Mouse (Mus musculus) cerebellum, postnatal 4 days (tissue): ENCODE measurements at regions not wholly inside any gene's neighbourhood (a gene's known extent, or its start where the extent isn't known, plus 50 kb on each side); places are given as distances from the start of the nearest gene placed in this dataset.

Source experiments
- DNase-seq, 2 experiments: peaks; one replicate each; pipeline ENCODE4 v3.0.0; 2022; ENCODE audit warnings: low spot score in 2 of 2, mixed read lengths in 1 of 2

DNA sequence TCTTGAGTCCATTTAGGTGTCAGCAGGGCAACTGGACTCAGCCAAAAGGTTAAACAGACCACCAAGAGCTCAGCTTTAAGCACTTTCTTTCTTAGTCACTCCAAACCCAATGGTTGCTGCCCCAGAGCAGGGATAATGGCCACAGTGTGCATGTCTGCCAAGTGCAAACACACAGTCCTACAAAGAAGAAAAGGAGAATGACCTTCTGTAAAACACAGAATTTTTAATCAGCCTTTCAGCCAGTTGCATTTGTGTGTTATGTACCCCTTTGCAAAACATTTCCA, 72.9 kb upstream of the Tle4 start:
- no peak for DNase-seq

GRCm38 (mm10) chr19:14670078-14670820, 72.4 kb upstream of the Tle4 start:
- no peak for DNase-seq

GRCm38 (mm10) chr19:14668512-14669181, 70.8 kb upstream of the Tle4 start:
- DNase-seq, result no peak

- DNase-seq, result no peak
These were observed 67.0 kb upstream of the Tle4 start for GRCm38 (mm10) chr19:14664682-14665417.

DNA sequence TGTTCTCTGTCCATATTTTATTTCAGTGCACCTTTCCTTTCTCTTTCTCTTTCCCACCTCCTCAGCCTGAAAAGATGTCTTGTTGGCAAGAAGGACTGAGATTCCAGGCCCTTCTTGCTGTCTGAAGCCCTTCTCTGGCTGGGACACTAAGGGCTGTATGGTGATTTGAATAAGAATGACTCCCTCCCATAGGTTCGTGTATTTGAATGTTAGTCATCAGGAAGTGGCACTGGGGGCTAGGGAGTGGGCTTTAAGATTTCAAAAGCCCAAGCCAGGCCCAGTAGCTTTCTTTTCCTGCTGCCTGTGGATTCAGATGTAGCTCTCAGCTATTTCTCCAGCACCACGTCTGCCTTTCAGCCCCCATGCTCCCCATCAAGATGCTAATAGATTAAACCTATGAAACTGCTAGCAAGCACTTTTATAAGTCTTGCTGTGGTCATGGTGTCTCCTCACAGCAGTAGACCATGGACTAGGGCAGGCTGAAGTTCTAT, 66.3 kb upstream of the Tle4 start:
- DNase-seq, result no peak

DNA sequence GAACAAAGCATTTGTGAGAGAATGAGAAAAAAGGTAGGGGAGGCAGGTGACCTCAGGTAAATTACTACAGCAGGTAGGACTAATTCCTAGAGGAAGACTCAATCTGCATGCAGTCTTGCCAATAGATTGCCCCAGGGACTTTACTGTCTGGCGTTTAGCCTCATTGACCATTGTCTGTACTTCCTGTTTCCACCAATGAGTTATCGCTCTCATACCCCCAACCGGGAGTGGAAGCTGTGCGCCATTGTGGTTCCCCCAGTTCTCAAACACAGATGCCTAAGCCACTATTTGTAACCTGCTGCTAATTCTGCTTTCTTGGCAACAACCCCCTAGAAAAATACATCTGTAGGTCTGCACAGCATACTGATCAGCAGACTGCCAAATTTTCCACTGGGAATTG, 65.5 kb upstream of the Tle4 start:
- DNase-seq, result no peak

DNA sequence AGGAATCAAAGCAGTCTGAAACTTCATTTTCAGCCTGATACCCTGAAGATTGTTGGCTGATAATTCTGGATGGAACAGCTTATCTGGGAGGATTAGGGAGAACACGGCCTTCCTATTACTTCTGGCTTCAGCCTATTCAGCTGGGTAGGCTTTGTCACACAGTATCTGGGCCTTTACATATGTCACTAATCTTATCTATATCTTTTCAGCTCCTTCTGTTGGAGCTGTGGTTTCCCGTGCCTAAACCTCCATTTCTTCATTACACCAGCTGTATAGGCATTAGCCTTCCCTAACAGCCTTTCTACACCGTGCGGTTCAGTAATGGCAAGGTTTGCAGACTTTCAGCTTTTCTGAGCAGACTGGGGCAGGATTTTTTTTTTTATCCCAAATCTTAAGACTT, 61.9 kb upstream of the Tle4 start:
- no peak for DNase-seq

GRCm38 (mm10) chr19:14658479-14658878, 60.6 kb upstream of the Tle4 start:
- DNase-seq, result no peak

DNA sequence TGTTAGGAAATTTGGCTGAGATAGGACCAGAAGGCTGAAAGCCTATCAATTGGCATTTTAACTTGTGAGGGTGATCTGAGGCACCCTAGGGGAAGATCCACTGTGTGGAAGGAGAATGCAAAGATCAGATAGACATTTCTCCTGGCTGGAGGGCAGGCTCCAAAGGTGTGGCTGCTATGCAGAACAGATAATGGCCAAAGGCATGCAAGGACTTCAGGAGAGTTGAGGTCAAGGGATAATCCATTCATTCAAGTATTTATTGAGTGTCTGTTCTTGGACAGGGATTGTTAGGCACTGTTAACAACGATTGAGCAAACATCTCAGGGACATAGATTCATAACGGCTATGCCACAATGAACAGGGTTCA, 58.2 kb upstream of the Tle4 start:
- DNase-seq, result no peak

DNA sequence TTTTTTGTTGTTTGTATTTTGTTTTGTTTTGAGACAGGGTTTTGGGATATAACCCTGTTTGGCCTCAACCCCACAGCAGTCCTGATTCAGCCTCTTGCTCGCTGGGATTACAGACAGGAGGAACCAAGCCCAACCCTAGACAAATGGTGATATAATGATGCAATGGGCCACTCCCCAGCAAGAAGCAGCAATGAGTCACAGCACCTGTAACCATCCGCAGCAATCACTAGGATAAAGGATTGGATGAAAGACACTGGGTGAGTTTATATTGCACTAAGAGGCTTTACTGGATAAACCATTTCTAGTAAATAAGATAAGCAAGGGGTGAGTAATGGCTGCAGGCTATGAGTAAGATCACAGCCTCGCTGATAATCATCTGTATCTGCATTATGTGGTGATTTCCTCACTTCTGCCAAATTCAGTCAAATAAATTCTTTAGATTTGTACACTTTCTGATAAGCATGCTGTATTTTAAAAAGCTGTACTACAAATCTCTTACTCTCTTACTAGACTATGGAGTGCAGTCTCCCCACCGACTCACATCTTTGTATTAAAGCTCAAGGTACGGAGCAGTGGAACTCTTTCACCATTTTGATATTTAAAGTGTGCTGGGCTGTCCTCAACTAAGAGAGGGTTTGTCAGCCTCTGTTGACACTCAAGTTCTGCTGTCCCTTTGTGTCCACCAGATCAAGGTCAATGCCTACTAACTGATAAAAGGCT, 57.6 kb upstream of the Tle4 start:
- DNase-seq, result no peak
